Mouse (Mus musculus): ENCODE data around the gene Hoxa3.

- no peak for TF ChIP-seq CTCF (IDR thresholded peaks at IDR 0.05; ENCODE audit: insufficient read depth, low read length)
- TF ChIP-seq POLR2A (IDR thresholded peaks at IDR 0.05; ENCODE audit: borderline replicate concordance, extremely low read depth, low read depth, low read length), result no peak
Observed at GRCm38 (mm10) chr6:52234428-52235140, 21.4 kb upstream of the Hoxa3 start.

All from lung, adult 2 months (tissue).